ENCODE assay signal across 8 mouse cellular contexts in the genomic region with DNA sequence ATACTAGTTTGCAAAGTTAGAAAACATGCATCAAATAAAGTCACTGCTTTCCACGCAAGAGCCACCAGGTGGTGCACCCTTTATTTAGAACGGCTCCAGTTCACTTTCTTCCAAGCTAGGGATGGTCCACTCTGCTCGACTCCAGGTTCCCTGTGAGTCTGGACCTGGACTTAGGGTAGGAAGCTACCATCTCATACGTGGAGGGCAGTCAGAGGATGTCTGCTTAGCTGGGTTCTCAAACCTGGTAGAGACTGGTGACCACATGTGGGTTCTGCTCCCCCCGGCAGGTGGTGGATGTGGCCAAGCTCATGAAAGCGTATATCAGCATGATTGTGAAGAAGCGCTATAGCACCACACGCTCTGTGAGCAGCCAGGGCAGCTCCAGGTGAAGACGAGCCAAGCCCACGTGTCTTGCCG. TPM values are rescaled to one million over a fixed set of nuclear protein-coding genes. Genes with fewer than 3 reads are reported as not detected.
DNase-seq lines count a peak whose midpoint lies in the region; ATAC-seq and TF ChIP-seq lines count a peak whose summit lies in the region.

No protein-coding gene starts in this region.

- H3K4me1 ChIP-seq in hindbrain, postnatal 0 days (ENCODE audit: insufficient read depth, low read length): no peaks in the 10 kb centered on the region
- no peaks in the 10 kb centered on the region for H3K4me1 ChIP-seq in hindbrain, embryonic 10.5 days (replicated peaks)
- H3K4me1 ChIP-seq in heart, embryonic 12.5 days (replicated peaks): peaks cover 12% of the 10 kb centered on the region

- H3K9ac ChIP-seq in hindbrain, postnatal 0 days (replicated peaks; ENCODE audit: low read length): no peak overlapping the region
- no peak overlapping the region for H3K9ac ChIP-seq in heart, embryonic 12.5 days

- H3K36me3 ChIP-seq in hindbrain, postnatal 0 days (ENCODE audit: insufficient read depth, low read length): peaks cover 43% of the 10 kb centered on the region
- peaks cover 95% of the 10 kb centered on the region for H3K36me3 ChIP-seq in hindbrain, embryonic 10.5 days
- H3K36me3 ChIP-seq in heart, embryonic 12.5 days: peaks cover 58% of the 10 kb centered on the region

- H3K27ac ChIP-seq in hindbrain, postnatal 0 days: no peak overlapping the region
- H3K27ac ChIP-seq in hindbrain, embryonic 10.5 days: no peak overlapping the region
- no peak overlapping the region for H3K27ac ChIP-seq in heart, embryonic 12.5 days (ENCODE audit: poor library complexity, severe bottlenecking)

- 0 out of 2 replicates have a peak, but pooled peaks cover 4% of the 10 kb centered on the region for H3K9me3 ChIP-seq in hindbrain, postnatal 0 days (ENCODE audit: low read length)
- H3K9me3 ChIP-seq in hindbrain, embryonic 10.5 days: peaks cover 9% of the 10 kb centered on the region; the same call in 1 of the 2 replicates
- 0 out of 2 replicates have a peak, but pooled peaks cover 4% of the 10 kb centered on the region for H3K9me3 ChIP-seq in heart, embryonic 12.5 days (replicated peaks)

- no peaks in the 10 kb centered on the region for H3K27me3 ChIP-seq in hindbrain, postnatal 0 days (ENCODE audit: insufficient read depth, low read length)
- no peaks in the 10 kb centered on the region for H3K27me3 ChIP-seq in hindbrain, embryonic 10.5 days (ENCODE audit: insufficient read depth, poor library complexity, severe bottlenecking)
- no peaks in the 10 kb centered on the region for H3K27me3 ChIP-seq in heart, embryonic 12.5 days (replicated peaks)

- DNase-seq in hindbrain, postnatal 0 days (ENCODE audit: low spot score): peak; percentile 48
- no peak for DNase-seq in hindbrain, embryonic 10.5 days (ENCODE audit: low spot score)
- DNase-seq in urinary bladder, postnatal 14 days (ENCODE audit: low spot score): no peak
- no peak for DNase-seq in embryo, embryonic 10.5 days (ENCODE audit: low spot score)
- no peak for DNase-seq in ovary, postnatal 14 days (ENCODE audit: low spot score)

- H3K4me2 ChIP-seq in hindbrain, postnatal 0 days (ENCODE audit: low read depth, low read length): no peak overlapping the region
- peak overlapping the region; percentile 25; the same call in 1 of the 2 replicates for H3K4me2 ChIP-seq in heart, embryonic 12.5 days

- no peak overlapping the region for H3K4me3 ChIP-seq in hindbrain, postnatal 0 days (ENCODE audit: low read length)
- H3K4me3 ChIP-seq in hindbrain, embryonic 10.5 days: no peak overlapping the region
- H3K4me3 ChIP-seq in heart, embryonic 12.5 days: no peak overlapping the region

- TF ChIP-seq CTCF in hindbrain, postnatal 0 days (IDR thresholded peaks at IDR 0.05; ENCODE audit: low read depth): peak; percentile 54

- 87% methylated on average over 11 of the region's 11 CpGs for WGBS in hindbrain, postnatal 0 days
- 92% methylated on average over 11 of the region's 11 CpGs for WGBS in hindbrain, embryonic 10.5 days
- 70% methylated on average over 11 of the region's 11 CpGs for WGBS in heart, embryonic 12.5 days

- no peak for ATAC-seq in hindbrain, postnatal 0 days
- peak; percentile 76 for ATAC-seq in CD4-positive, CD25-positive, alpha-beta regulatory T cell, adult 4 months
- ATAC-seq in heart, embryonic 12.5 days (ENCODE audit: insufficient number of reproducible peaks, low FRiP score): no peak
- ATAC-seq in megakaryocyte progenitor cell, adult 5-6 weeks (replicated peaks; ENCODE audit: poor library complexity): peak; percentile 73

RNA-seq across cellular contexts. Expression of a gene that starts 31.1 kb away (rescaled TPM):
- 31.7 and 49.9 TPM in 2 replicates for total RNA-seq in hindbrain, postnatal 0 days (2014; rRNA removed)
- 20.8 and 21.0 TPM in 2 replicates for polyA plus RNA-seq in hindbrain, postnatal 0 days (2015; fragmentation: Nextera tagmentation; extraction: Ambion mirVana)
- 2.2 and 2.7 TPM in 2 replicates for polyA plus RNA-seq in hindbrain, embryonic 10.5 days (2016; fragmentation: Nextera tagmentation; extraction: Ambion mirVana)
- 10 to 100 TPM; 63.1 to 79.2 TPM for polyA plus RNA-seq in CD4-positive, CD25-positive, alpha-beta regulatory T cell, adult 4 months (2017; shearing (Covaris generic))
- 56.5 and 62.2 TPM in 2 replicates for polyA plus RNA-seq in heart, embryonic 12.5 days (2016; fragmentation: Nextera tagmentation; extraction: Ambion mirVana)
- 34.5 and 37.8 TPM in 2 replicates for total RNA-seq in megakaryocyte progenitor cell, adult 5-6 weeks (2015)
- total RNA-seq in megakaryocyte progenitor cell, adult 5-6 weeks (2017): 40.9 and 44.1 TPM in 2 replicates

Comparison
In these comparisons a context has a peak if more than half of its experiments do, and no peak if none do; other contexts are left out.
1. ATAC-seq: peak in CD4-positive, CD25-positive, alpha-beta regulatory T cell, adult 4 months (single experiment) and megakaryocyte progenitor cell, adult 5-6 weeks (single experiment); none in hindbrain, postnatal 0 days (single experiment) and heart, embryonic 12.5 days (single experiment).